Mouse (Mus musculus) ovary, postnatal 10 days (tissue): Measurements from ENCODE around the gene Bhlhe40.

ENCODE experiments used
- DNase-seq: peaks from one replicate; pipeline ENCODE4 v3.0.0; 2022; ENCODE audit warnings: low spot score

Bhlhe40 gene

GRCm38 (mm10) chr6:108694965-108695724 is 34.7 kb downstream of the Bhlhe40 start:
- no peak for DNase-seq

- DNase-seq: no peak
Measured at GRCm38 (mm10) chr6:108695844-108696821, 35.7 kb downstream of the Bhlhe40 start.

- no peak for DNase-seq
Measured at GRCm38 (mm10) chr6:108696822-108697202, 36.4 kb downstream of the Bhlhe40 start.

GRCm38 (mm10) chr6:108697345-108697744 is 36.9 kb downstream of the Bhlhe40 start:
- DNase-seq: no peak

GRCm38 (mm10) chr6:108698343-108698870 is 38.0 kb downstream of the Bhlhe40 start:
- DNase-seq: no peak

- no peak for DNase-seq
Measured at GRCm38 (mm10) chr6:108699679-108700078, 39.2 kb downstream of the Bhlhe40 start.

GRCm38 (mm10) chr6:108700638-108701343 is 40.4 kb downstream of the Bhlhe40 start:
- DNase-seq: no peak

- DNase-seq: no peak
Measured at GRCm38 (mm10) chr6:108702648-108703047, 42.2 kb downstream of the Bhlhe40 start.

GRCm38 (mm10) chr6:108703085-108703484 is 42.7 kb downstream of the Bhlhe40 start:
- no peak for DNase-seq

- DNase-seq: no peak
Measured at GRCm38 (mm10) chr6:108704316-108705080, 44.1 kb downstream of the Bhlhe40 start.

GRCm38 (mm10) chr6:108705957-108706356 is 45.5 kb downstream of the Bhlhe40 start:
- no peak for DNase-seq

GRCm38 (mm10) chr6:108706994-108707645 is 46.7 kb downstream of the Bhlhe40 start:
- DNase-seq: no peak

- DNase-seq: no peak
Measured at GRCm38 (mm10) chr6:108709131-108709470, 48.7 kb downstream of the Bhlhe40 start.

- peak; percentile 35 for DNase-seq
Measured at GRCm38 (mm10) chr6:108709471-108710231, 49.2 kb downstream of the Bhlhe40 start.

GRCm38 (mm10) chr6:108710667-108711066 is 50.2 kb downstream of the Bhlhe40 start:
- DNase-seq: no peak

- no peak for DNase-seq
Measured at GRCm38 (mm10) chr6:108711192-108711964, 50.9 kb downstream of the Bhlhe40 start.

GRCm38 (mm10) chr6:108712148-108712547 is 51.7 kb downstream of the Bhlhe40 start:
- DNase-seq: no peak

GRCm38 (mm10) chr6:108713175-108713974 is 52.9 kb downstream of the Bhlhe40 start:
- DNase-seq: no peak
